Mouse (Mus musculus) right cerebral cortex, adult 2 months (tissue): ENCODE measurements at regions not wholly inside any gene's neighbourhood (a gene's known extent, or its start where the extent isn't known, plus 50 kb on each side); places are given as distances from the start of the nearest gene placed in this dataset.

Source experiments
- DNase-seq, 2 experiments: peaks; one replicate each; pipeline ENCODE4 v3.0.0; 2021 to 2022; ENCODE audit warnings: low spot score in 2 of 2

DNA sequence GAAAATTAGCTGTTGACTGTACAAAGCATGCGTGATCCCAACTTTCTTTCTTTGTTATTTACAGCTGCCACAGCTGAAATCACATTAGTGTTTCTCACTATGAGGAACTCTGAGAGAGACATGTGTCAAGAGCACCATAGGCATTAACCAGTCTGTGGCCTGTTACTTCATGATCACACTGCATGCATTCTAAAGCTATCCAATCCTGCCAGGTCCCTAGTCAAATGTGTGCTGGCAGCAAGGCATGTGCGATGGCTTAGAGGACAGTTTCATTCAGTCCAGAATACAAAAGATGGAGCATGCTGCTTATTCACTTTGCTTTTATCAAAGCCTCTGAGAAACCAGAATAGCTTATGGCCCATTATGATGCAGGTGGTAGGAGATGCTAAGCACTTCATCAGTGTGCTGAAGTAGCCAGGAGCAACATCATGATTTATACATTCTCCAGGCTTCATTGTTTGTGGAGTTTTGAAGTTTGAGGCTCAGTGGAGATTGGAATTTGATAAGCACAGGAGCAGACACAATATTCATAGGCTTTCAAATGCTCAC lies 882.9 kb upstream of the Lrrn3 start:
- DNase-seq: no peak

DNA sequence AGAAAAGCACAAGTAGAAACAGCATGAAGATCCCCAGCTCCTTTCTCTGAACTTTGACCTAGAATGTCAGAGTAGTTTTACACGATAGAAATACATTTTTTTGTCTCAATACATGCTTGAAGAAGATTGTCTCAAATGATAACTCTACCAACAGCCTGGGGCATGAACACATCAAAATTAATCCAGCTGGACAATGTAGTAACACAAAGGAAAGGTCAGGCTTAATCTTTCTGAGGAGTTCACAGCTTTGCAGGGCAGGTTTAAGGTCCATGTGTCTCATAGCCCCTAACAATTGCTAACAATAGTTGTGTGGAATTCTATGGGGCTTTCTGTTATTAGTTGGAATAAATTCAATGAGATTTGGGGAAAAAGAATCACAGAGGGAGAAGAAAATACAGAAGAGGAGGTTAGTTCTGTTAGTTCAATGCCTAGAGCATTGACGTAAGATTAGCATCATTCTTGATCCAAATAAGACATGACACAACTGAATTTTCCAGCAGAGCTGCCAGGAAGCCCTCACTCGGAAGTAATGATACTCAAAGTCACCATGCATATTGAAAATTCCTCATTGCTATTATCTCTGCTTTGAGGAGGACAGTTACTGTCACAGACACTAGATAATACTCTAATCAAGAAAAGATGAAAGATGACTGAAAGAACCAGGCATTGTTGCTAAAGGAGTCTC lies 852.9 kb upstream of the Lrrn3 start:
- no peak for DNase-seq

DNA sequence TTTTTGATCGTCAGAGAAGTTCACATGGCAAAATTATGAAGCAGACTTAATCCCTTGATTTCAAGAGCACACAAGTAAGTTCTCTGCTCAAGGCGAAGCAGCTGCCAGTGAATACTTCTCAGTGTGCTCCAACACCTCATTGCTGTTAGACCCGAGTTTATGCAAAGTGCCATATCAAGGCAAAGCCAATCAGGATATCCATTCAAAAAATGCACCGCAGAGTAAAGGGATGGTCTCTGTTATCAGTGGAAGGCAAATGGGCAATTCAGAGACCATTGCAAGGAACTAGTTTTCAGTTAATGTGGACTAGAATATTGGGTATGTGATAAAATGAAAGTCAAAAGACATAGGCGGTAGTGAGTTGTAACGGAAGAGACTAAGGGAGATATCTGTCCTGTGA lies 820.2 kb upstream of the Lrrn3 start:
- DNase-seq: no peak

DNA sequence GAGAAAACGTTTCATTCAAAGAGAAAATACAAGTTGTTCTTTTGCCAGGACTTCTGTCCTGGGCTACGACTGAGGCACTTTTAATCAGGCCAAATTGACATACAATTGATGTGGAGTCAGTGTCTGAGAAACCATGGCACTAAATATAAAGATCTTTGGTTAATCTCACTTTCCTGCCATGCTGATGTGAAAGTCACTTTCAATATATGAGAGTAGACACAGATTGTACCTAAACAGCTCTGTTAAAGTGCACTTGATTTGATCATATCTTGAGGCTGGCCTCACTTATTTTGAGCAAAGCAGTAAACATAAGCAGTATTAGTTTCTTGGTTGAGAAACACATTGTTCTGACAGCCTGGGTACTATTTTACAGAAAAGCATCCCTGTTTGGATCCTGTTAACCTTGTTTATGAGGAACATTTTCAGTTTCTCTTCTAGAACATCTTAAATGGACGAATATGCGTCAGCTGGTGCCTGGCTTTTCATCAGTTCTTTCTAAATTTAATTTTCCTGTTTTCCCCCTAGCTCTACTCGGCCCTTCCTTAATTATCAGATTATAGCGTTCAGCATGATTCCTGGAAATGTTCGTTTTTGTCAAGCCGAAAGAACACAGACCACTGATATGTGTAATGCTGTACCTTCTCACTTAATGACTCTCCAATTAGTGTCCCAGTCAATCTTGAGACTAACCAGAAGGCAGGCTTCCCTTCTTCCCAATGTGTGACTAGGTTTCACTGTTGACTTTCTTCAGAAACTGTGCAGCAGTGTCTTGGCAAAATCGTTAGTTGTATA lies 791.2 kb upstream of the Lrrn3 start:
- DNase-seq: no peak

DNA sequence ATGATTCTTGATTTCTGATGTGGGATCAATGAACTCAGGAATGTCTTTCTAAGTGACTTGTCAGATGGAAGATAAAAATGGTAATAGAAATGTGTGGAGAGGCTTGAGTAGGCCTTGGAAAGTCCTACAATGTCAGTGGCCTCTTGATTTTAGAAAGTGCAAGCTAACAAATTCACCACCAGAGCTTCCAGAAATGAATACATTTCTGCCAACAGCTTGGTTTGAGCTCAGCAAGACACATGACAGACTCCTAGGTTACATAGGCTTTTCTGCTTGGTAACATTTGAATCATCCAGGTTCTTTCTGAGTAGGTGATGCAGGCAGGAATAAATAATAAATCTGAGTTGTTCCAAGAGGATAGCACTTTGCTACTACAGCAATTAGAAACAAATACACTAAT lies 764.2 kb upstream of the Lrrn3 start:
- DNase-seq: no peak

DNA sequence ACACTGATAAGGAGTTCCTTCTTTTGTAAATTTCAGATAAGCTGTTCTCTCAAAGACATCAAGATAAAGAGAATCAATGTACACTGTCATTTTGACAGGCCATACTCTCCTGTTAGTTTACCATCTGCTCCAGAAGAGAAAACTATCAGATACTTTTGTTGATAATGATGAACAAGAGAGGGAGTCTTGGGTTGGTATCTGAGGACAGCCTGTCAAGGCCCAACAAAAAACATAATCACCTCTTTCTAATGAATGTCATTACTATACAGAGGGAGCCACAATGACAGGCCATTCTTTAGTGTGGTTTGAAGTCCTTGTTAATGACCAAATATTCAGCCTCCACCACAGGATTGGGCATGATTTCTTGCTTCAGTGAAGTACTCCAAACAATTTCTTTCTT lies 743.0 kb upstream of the Lrrn3 start:
- no peak for DNase-seq

DNA sequence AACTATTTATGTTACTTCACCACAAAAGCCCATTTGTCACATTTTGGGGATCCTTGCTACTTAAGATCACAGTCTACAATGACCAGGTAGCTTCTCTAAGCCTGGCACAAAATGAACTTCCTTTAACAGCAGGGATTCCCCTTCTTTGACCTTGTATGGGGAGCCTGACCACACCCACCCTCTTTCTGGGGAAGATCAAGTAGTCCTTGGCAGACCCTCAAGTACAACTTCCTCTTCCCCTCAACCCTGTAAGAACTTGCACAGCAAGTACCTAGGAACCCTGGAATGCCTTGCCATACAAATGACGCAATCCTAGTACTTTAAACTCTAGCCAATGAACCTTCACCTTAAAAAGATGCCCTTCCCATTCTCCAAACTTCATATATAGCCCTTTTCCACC lies 695.4 kb upstream of the Lrrn3 start:
- no peak for DNase-seq

DNA sequence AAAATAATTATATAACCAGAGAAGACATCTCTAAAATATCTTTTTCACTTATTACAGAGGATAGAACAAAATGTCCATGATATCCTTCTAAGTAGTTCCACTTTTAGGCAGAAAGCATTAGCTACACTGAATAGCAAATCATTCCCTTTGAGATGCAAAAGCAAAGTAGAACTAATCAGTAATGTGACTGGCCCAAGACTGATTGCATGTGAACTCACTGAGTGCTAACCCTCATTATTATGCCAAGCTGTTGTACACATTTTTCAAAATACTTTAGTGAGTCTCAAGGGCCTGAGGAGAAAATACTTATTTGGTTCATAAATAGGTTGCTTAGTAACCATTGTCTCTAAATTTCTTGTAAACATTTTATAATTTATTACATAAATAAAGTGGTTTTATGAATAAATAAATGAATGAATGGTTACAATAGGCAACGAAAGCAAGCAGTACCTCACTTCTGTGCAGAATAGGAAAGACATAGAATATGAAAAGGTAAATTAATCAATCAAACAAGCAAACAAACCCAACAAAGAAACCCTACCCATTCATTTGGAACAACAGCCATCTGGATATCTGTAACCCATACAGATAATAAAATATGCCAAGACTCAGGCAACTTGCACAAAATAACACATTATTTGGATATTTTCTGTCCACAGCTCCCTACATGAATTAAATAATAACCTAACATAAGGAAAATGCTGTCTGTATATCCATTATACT lies 693.9 kb upstream of the Lrrn3 start:
- no peak for DNase-seq

DNA sequence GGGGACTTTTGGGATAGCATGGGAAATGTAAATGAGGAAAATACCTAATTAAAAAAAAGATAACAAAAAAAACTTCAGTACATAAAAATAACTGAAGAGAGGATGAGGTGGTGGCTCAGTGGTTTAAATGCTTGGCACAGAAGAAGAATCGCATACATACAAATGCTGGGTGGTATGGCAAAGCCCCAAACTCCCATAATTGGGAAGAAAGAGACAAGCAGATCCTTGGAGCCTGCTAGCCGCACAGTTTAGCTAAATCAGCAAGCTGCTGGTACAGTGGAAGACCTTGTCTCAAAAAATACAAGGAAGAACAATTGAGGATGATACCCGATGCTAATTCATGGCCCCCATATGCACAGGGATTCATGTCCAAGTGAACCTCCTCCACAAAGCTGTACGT lies 661.7 kb upstream of the Lrrn3 start:
- DNase-seq: no peak

DNA sequence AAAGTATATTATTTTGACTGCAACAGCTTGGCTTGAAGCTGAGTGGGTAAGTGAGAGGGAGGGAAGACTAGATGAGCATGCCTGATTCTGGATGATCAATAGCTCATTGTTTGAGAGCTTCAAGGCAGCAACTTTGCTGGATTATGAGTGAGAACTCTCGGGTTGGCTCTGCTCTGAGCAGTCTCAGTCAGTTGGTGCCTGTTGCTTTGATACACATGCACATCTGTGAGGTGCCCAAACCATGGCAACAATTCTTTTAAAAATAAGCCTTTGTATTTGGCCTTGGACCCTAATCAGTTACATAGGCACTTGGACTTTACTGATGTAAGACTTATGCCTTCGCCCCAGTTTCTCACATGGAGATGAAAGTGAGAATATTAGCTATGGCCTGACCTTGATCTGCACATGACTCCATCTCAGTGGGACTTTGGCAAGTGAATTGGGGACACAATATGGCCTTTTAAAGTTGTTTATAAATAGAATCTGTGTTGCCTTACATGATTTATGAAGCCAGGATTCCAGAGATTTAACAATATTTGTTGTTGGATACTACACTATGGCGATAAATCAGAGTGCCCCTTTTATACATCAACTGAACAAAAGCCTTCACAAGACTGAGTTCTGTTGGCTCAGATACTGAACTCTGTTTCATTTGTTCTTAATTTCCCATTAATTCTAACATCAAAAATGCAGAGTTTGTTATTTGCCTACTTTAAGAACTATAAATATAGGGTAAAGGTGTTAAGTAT lies 652.6 kb upstream of the Lrrn3 start:
- peak in 1 of 2 experiments; percentile 9 for DNase-seq

DNA sequence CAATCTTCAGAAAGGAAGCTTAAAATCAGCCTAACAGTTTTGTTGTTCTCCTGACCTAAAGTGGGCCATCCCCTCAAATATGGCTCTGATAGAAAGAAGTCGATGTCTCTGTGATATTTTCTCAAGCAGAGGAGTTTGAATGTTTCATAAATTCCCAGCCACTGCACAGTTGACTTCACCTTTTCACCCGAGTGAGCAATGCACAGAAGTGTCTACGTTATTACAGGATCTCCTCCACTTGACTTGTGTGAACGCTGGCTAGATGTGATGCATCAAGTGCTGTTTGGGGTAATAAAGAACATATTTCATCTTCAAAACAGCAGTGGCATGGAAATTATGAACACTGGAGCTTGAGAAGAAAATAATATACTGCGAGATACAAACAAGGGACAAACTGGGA lies 651.9 kb upstream of the Lrrn3 start:
- DNase-seq: peak in 1 of 2 experiments; percentile 7

DNA sequence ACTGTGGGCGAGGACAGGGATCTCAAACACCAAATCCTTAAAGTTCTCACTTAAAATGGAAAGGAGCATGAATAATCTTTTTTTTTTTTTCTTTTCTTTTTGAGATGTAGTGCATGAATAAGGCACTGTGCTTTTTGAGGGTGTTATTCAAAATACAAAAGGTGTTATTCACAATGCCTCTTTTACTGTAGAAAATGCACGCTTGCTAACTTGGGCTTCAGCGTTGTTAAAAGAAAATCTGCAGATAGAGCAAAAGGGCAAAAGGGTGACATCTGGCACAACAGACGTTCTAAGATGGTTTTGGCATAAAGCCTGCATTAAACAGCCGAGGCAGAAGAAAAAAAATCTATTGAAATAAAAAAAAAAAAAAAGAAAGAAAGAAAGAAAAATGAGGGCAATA lies 651.5 kb upstream of the Lrrn3 start:
- peak; percentile 17 to 27 for DNase-seq

DNA sequence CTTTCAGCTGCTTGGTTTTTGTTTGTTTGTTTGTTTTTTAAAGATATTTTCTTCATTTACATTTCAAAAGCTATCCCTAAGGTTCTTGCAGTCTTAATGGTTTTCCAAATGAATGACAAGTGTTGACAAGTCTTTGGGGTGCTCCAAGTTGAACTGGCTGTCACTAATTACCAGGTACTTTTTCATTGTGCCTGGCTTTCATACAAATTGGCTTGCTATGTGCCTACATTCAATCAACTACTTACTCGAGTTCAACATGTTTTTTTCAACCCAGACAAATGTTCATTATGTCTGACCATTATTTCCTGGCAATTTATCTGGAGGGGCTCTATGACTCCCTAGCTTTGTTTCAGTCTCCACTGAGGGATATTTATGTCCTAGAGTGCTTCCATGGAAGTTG lies 614.0 kb upstream of the Lrrn3 start:
- DNase-seq: no peak

DNA sequence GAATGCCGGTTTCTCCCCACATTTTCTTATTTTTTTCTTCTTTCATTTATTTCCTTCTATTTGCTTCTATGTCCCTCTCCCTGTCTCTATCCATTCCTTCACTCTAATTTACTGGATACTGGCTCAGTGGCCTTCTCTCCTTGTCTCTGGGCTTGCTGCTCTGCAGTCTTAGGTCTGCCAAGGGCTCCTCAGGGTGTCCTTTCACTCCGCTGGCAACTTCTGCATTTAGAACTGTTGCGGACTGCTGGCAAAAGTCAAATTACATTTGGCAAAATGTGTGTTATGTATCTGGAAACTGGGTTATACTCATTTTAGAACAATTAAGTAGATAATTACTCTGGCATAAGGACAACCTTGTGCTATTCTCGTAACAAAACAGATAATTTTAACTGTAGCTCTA lies 584.2 kb upstream of the Lrrn3 start:
- no peak for DNase-seq

DNA sequence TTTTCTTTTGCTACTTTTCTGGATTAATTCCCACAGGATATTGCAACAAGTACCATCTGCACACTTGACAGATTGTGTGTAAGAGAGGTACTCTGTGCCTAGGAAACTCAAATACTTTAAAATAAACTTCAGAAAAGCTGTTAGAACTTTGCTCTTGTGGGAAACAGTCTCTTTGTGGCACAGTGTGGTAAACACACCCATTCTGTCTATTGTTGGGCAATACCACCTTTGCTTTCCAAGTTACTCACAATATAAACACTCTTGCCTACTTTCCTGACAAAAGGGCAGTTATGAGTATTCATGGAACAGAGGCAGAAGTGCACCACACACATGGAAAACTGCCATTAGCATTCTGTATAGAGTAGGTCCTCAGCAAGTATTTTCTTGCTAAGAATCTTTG lies 577.5 kb upstream of the Lrrn3 start:
- DNase-seq: no peak

DNA sequence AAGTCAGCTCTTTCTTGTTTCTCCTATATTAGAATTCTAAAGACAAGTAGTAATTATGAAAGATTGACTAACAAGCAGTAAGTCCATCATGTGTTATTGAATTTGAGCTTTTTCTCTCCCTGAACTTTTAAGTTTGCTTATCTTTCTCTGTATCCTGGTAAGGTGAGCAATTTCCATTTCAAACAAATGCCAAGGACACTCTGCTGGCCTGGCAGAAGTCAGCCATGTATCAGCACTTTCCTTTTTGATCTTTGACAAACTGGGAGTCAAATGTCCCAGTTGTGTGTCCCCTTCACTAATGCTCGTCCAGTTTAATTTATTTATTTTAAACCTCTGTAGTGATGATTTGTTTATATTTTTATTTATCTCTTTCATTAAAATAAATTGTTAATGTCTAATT lies 562.8 kb upstream of the Lrrn3 start:
- DNase-seq: no peak

DNA sequence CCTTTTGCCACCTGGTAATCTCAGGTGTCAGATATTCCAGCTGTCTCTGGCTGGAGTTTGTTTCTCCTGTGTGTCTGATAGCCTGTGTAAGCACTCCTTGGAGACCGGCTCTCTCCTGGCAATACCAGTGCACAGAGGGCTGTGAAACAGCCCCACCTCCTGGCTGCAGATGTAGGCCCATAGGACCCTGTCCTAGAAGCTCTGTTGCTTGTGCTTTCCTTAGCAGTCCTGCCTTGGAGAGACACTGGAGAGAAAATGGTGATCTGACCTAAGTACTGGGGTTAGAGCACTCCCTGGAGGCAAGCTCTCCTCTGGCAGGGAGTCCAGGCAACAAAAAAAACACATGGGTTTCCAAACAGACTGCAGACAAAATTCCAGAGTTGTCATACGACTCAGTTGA lies 541.6 kb upstream of the Lrrn3 start:
- no peak for DNase-seq

DNA sequence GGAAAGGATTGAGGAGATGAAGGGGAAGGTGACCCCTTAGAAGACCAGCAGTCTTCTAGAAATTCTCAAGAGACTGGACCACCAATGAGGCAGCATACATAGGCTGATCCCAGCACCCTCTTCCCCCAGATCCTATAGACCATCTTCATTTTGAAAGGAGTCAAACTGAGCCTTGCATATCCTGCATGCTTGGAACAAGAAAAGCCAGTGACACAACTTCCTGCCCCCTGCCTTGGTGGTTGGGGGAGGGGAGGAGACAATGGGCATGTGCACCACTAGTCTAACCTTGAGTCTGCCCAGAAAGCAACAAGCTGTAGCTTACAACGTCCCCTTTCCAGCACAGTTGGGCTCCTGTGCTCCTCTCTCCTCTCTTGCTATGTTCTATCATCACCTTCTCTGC lies 531.3 kb upstream of the Lrrn3 start:
- no peak for DNase-seq

DNA sequence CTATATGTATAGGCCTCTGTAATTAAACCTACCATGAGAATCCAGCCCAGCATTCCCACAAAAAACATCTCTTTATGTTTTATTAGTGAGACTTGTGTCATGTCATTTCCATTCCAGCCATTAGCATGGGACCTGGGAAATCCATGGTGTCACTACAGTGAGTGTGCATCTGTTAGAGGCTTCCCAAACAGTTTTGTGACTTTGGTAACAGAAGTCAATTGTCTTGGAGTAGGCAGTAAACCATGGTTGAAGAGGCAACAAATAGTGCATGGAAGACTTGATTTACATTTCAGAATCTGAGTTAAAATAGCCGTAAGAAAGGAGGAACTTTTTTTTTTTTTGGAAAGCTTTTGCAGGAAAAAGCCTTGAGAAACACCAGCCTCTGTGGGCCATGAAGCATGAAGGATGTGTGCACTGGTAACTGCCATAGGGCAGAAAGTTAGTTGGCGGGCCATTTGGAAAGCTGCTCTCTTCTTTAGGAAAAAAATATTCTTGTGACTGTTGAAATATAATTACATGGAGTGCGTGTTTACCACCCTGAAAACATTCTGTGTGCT lies 522.7 kb upstream of the Lrrn3 start:
- DNase-seq: no peak

DNA sequence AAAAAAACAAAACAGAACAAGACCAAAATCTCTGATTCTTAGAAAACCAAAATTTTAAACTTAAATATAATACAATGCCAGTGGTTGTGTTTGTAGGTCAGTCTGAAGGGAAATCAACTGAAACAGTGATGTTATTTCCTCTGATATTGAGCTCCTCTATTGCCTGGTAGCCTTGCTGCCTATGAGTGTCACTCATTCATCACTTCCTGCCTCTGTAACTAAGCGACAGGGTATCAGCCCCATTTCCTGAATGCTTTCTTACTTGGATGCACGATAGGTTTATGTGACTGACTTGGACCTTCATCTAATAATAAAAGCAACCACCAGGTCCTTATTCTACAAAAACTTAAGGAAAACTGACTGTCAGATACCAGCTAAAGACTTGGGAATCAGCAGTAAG lies 520.7 kb upstream of the Lrrn3 start:
- no peak for DNase-seq
